Mouse (Mus musculus): ENCODE data around the gene Rasgef1a. TPM values are rescaled to one million over a fixed set of nuclear protein-coding genes. Genes with fewer than 3 reads are reported as not detected.
A peak's percentile ranks its signal among the peaks of the same experiment; 100 is the strongest.

The Rasgef1a gene
- polyA plus RNA-seq, 1 experiment from 2014 or later = 0.28 TPM

- WGBS = 76% methylated on average over 5 of the region's 5 CpGs
- Histone ChIP-seq H3K36me3 (ENCODE audit: control insufficient read depth, insufficient read depth, low read length) (no peaks in the 10 kb centered on the region), H3K9me3 (ENCODE audit: control insufficient read depth, low read length) (no peaks in the 10 kb centered on the region), H3K27me3 (ENCODE audit: control insufficient read depth, insufficient read depth, low read length) (peaks cover 9% of the 10 kb centered on the region), H3K4me3 (ENCODE audit: low read length) (no peak overlapping the region), H3K4me2 (replicated peaks; ENCODE audit: low read depth, low read length) (no peak overlapping the region), H3K27ac (ENCODE audit: low read depth, low read length) (no peak overlapping the region), H3K4me1 (ENCODE audit: control insufficient read depth, insufficient read depth, low read length) (peaks cover 9% of the 10 kb centered on the region; the same call in 1 of the 2 replicates), H3K9ac (ENCODE audit: low read depth, low read length) (no peak overlapping the region)
- ATAC-seq (ENCODE audit: low FRiP score, low TSS enrichment) = no peak
Observed at GRCm38 (mm10) chr6:118063266-118063665, 52.0 kb downstream of the Rasgef1a start.

GRCm38 (mm10) chr6:118064968-118065530 is 53.8 kb downstream of the Rasgef1a start:
- Histone ChIP-seq H3K27me3 (ENCODE audit: control insufficient read depth, insufficient read depth, low read length) (peaks cover 9% of the 10 kb centered on the region), H3K9ac (ENCODE audit: low read depth, low read length) (no peak overlapping the region), H3K4me3 (ENCODE audit: low read length) (no peak overlapping the region), H3K9me3 (ENCODE audit: control insufficient read depth, low read length) (no peaks in the 10 kb centered on the region), H3K4me1 (ENCODE audit: control insufficient read depth, insufficient read depth, low read length) (peaks cover 9% of the 10 kb centered on the region; the same call in 1 of the 2 replicates), H3K4me2 (replicated peaks; ENCODE audit: low read depth, low read length) (no peak overlapping the region; the same call in 1 of the 2 replicates), H3K27ac (ENCODE audit: low read depth, low read length) (no peak overlapping the region), H3K36me3 (ENCODE audit: control insufficient read depth, insufficient read depth, low read length) (no peaks in the 10 kb centered on the region)
- 8% methylated on average over 7 of the region's 7 CpGs for WGBS
- ATAC-seq (ENCODE audit: low FRiP score, low TSS enrichment) = no peak

GRCm38 (mm10) chr6:118065837-118066198 is 54.6 kb downstream of the Rasgef1a start:
- peak overlapping the region; percentile 48 for H3K4me3 ChIP-seq (ENCODE audit: low read length)
- H3K9ac ChIP-seq (ENCODE audit: low read depth, low read length) = peak overlapping the region; percentile 54; the same call in 1 of the 2 replicates
- peaks cover 9% of the 10 kb centered on the region; the same call in 1 of the 2 replicates for H3K4me1 ChIP-seq (ENCODE audit: control insufficient read depth, insufficient read depth, low read length)
- no peaks in the 10 kb centered on the region for H3K36me3 ChIP-seq (ENCODE audit: control insufficient read depth, insufficient read depth, low read length)
- H3K4me2 ChIP-seq (replicated peaks; ENCODE audit: low read depth, low read length) = peak overlapping the region; percentile 98
- no peaks in the 10 kb centered on the region for H3K9me3 ChIP-seq (ENCODE audit: control insufficient read depth, low read length)
- 2% methylated on average over 11 of the region's 12 CpGs for WGBS
- no peak overlapping the region for H3K27ac ChIP-seq (ENCODE audit: low read depth, low read length)
- ATAC-seq (ENCODE audit: low FRiP score, low TSS enrichment) = no peak; the same call in 1 of the 2 replicates
- peaks cover 9% of the 10 kb centered on the region for H3K27me3 ChIP-seq (ENCODE audit: control insufficient read depth, insufficient read depth, low read length)

- Histone ChIP-seq H3K4me3 (ENCODE audit: low read length) (peak overlapping the region; percentile 48), H3K36me3 (ENCODE audit: control insufficient read depth, insufficient read depth, low read length) (no peaks in the 10 kb centered on the region), H3K4me1 (ENCODE audit: control insufficient read depth, insufficient read depth, low read length) (peaks cover 9% of the 10 kb centered on the region; the same call in 1 of the 2 replicates), H3K9ac (ENCODE audit: low read depth, low read length) (peak overlapping the region; percentile 54), H3K27me3 (ENCODE audit: control insufficient read depth, insufficient read depth, low read length) (peaks cover 9% of the 10 kb centered on the region), H3K9me3 (ENCODE audit: control insufficient read depth, low read length) (no peaks in the 10 kb centered on the region), H3K27ac (ENCODE audit: low read depth, low read length) (no peak overlapping the region), H3K4me2 (replicated peaks; ENCODE audit: low read depth, low read length) (peak overlapping the region; percentile 98)
- under 1% methylated on average over 37 of the region's 40 CpGs for WGBS
- peak; percentile 58 for ATAC-seq (ENCODE audit: low FRiP score, low TSS enrichment)
Observed at GRCm38 (mm10) chr6:118066199-118067081, 55.2 kb downstream of the Rasgef1a start.

DNA sequence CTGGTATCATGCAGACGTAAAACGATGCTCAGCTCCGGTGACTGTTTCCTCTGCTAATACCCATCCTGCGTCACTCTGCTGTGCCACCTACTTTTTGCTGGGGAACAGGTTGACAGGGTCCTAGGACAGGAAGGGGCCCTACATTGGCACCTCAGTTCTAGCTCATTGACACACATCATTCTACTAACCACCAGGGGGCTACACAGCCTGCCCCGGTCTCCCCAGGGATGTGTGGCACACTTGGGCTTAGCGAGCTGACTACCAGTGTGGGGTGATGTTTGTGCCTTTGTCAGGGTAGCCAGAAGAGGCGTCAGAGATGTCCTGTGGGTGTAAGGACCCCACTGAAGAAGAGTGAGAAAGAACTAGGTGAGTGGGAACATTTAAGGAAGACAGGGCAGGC is 56.5 kb downstream of the Rasgef1a start:
- WGBS = 74% methylated on average over 7 of the region's 7 CpGs
- Histone ChIP-seq H3K4me2 (replicated peaks; ENCODE audit: low read depth, low read length) (no peak overlapping the region), H3K9me3 (ENCODE audit: control insufficient read depth, low read length) (no peaks in the 10 kb centered on the region), H3K9ac (ENCODE audit: low read depth, low read length) (no peak overlapping the region), H3K27ac (ENCODE audit: low read depth, low read length) (no peak overlapping the region), H3K36me3 (ENCODE audit: control insufficient read depth, insufficient read depth, low read length) (no peaks in the 10 kb centered on the region), H3K4me3 (ENCODE audit: low read length) (no peak overlapping the region), H3K4me1 (ENCODE audit: control insufficient read depth, insufficient read depth, low read length) (peaks cover 9% of the 10 kb centered on the region; the same call in 1 of the 2 replicates), H3K27me3 (ENCODE audit: control insufficient read depth, insufficient read depth, low read length) (peaks cover 9% of the 10 kb centered on the region)
- ATAC-seq (ENCODE audit: low FRiP score, low TSS enrichment) = no peak

DNA sequence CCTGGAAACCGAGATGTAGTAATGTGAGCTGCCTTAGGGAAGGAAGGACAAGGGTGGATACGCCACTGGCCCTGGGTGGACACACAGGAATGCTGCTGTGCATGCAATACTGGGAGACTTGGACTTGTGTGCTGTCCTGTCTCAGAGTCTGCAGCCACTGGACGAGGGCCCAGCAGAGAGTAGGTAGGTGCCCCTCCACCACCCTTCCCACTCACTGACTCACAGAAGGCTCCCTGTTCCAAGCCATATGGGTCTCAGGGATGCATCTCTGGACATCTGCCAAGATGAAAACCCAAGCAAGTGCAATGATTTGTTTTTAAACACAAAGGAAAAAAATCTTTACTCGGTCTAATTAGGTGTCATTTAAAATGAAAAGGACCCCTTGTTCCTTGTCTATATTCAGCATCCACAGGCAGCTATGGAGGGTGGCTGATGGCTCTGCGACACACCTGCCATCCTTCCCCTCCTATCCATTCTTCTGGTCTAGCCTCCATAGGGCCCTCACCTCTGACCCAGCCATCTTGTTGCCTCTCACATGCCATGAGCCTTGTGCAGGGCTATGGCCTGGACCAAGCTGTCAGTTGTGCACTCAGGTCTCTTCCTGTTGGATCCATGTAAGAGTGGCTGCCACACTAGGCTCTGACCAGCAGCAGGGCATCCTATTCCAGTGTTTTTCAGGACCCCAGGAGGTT is 59.2 kb downstream of the Rasgef1a start:
- Histone ChIP-seq H3K9me3 (ENCODE audit: control insufficient read depth, low read length) (no peaks in the 10 kb centered on the region), H3K9ac (ENCODE audit: low read depth, low read length) (no peak overlapping the region), H3K36me3 (ENCODE audit: control insufficient read depth, insufficient read depth, low read length) (no peaks in the 10 kb centered on the region), H3K4me1 (ENCODE audit: control insufficient read depth, insufficient read depth, low read length) (peaks cover 18% of the 10 kb centered on the region; the same call in 1 of the 2 replicates), H3K4me3 (ENCODE audit: low read length) (no peak overlapping the region), H3K4me2 (replicated peaks; ENCODE audit: low read depth, low read length) (no peak overlapping the region), H3K27me3 (ENCODE audit: control insufficient read depth, insufficient read depth, low read length) (peaks cover 6% of the 10 kb centered on the region), H3K27ac (ENCODE audit: low read depth, low read length) (no peak overlapping the region)
- 64% methylated on average over 5 of the region's 5 CpGs for WGBS
- no peak for ATAC-seq (ENCODE audit: low FRiP score, low TSS enrichment)

DNA sequence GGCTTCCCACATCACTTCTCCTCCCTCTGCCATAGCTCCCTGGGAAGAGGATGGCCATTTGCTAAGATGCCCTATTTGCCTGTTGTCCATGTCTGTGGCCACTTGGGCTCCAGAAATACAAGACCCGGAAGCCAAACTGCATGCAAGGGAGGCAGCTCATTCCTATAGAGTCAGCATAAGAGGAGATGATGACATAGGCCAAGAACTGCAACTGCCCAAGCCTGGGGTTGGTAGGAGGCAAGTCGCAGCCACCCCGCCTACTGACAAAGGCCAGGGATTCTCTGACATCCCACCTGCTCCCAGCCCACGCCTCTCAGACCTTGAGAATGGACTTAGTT is 59.7 kb downstream of the Rasgef1a start:
- Histone ChIP-seq H3K4me1 (ENCODE audit: control insufficient read depth, insufficient read depth, low read length) (peaks cover 17% of the 10 kb centered on the region; the same call in 1 of the 2 replicates), H3K36me3 (ENCODE audit: control insufficient read depth, insufficient read depth, low read length) (no peaks in the 10 kb centered on the region), H3K4me3 (ENCODE audit: low read length) (no peak overlapping the region), H3K27me3 (ENCODE audit: control insufficient read depth, insufficient read depth, low read length) (peaks cover 5% of the 10 kb centered on the region; the same call in 1 of the 2 replicates), H3K27ac (ENCODE audit: low read depth, low read length) (no peak overlapping the region), H3K4me2 (replicated peaks; ENCODE audit: low read depth, low read length) (no peak overlapping the region), H3K9me3 (ENCODE audit: control insufficient read depth, low read length) (no peaks in the 10 kb centered on the region), H3K9ac (ENCODE audit: low read depth, low read length) (no peak overlapping the region)
- no peak for ATAC-seq (ENCODE audit: low FRiP score, low TSS enrichment)
- 90% methylated on average over 4 of the region's 4 CpGs for WGBS

DNA sequence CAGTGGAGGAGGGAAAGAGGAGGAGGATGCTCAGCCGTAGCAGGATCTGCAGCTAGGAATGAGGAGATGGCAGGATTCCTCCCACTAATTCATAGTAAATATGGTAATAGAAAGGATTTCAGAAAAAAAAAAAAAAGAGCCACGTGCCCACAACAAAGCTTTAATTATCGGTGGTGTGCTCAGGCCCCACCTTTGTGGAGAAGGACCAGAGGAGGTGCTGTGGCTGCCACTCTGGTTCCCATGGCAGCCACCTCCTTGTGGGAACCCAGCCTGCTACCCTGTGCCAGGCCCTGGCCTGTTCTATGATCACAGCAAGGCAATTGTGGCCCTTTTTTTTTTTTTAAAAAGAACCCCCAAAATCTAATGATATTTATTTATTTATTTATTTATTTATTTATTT is 60.2 kb downstream of the Rasgef1a start:
- 79% methylated on average over 3 of the region's 3 CpGs for WGBS
- peaks cover 1% of the 10 kb centered on the region; the same call in 1 of the 2 replicates for H3K27me3 ChIP-seq (ENCODE audit: control insufficient read depth, insufficient read depth, low read length)
- peaks cover 13% of the 10 kb centered on the region; the same call in 1 of the 2 replicates for H3K4me1 ChIP-seq (ENCODE audit: control insufficient read depth, insufficient read depth, low read length)
- no peak overlapping the region for H3K4me2 ChIP-seq (replicated peaks; ENCODE audit: low read depth, low read length)
- H3K4me3 ChIP-seq (ENCODE audit: low read length) = no peak overlapping the region
- H3K36me3 ChIP-seq (ENCODE audit: control insufficient read depth, insufficient read depth, low read length) = no peaks in the 10 kb centered on the region
- no peak for ATAC-seq (ENCODE audit: low FRiP score, low TSS enrichment)
- H3K9ac ChIP-seq (ENCODE audit: low read depth, low read length) = no peak overlapping the region
- no peak overlapping the region for H3K27ac ChIP-seq (ENCODE audit: low read depth, low read length)
- H3K9me3 ChIP-seq (ENCODE audit: control insufficient read depth, low read length) = no peaks in the 10 kb centered on the region
